Mouse (Mus musculus) liver, embryonic 15.5 days (tissue): ENCODE measurements at regions not wholly inside any gene's neighbourhood (a gene's known extent, or its start where the extent isn't known, plus 50 kb on each side); places are given as distances from the start of the nearest gene placed in this dataset.

Experiments used
- ATAC-seq: fragments of 200-750 bp; cut with Nextera tagmentation; 2 replicates; pipeline ENCODE4 v1.8.0; 2017; ENCODE audit warnings: moderate number of reproducible peaks, mild to moderate bottlenecking, moderate library complexity; ENCODE audit not compliant: insufficient read depth
- H3K27ac ChIP-seq: fragments of 300-500 bp; sonication (generic); replicated peaks from 2 replicates; pipeline ENCODE4 v1.5.1; 2015; ENCODE audit warnings: mild to moderate bottlenecking, inconsistent platforms
- H3K27me3 ChIP-seq: fragments of 300-500 bp; sonication (generic); 2 replicates; pipeline ENCODE4 v1.6.1; 2015; ENCODE audit warnings: mild to moderate bottlenecking, inconsistent platforms
- H3K36me3 ChIP-seq: fragments of 300-500 bp; sonication (generic); replicated peaks from 2 replicates; pipeline ENCODE4 v1.6.1; 2015; ENCODE audit warnings: moderate library complexity, mild to moderate bottlenecking, inconsistent platforms
- H3K4me1 ChIP-seq: fragments of 300-500 bp; sonication (generic); replicated peaks from 2 replicates; pipeline ENCODE4 v1.6.1; 2015; ENCODE audit warnings: inconsistent platforms
- H3K4me2 ChIP-seq: fragments of 300-500 bp; sonication (generic); 2 replicates; pipeline ENCODE4 v1.6.1; 2015; ENCODE audit warnings: moderate library complexity, mild to moderate bottlenecking, inconsistent platforms
- H3K4me3 ChIP-seq: fragments of 300-500 bp; sonication (generic); replicated peaks from 2 replicates; pipeline ENCODE4 v1.5.1; 2015; ENCODE audit warnings: mild to moderate bottlenecking, inconsistent platforms
- H3K9ac ChIP-seq: fragments of 300-500 bp; sonication (generic); 2 replicates; pipeline ENCODE4 v1.6.1; 2015; ENCODE audit warnings: moderate library complexity, mild to moderate bottlenecking, inconsistent platforms
- H3K9me3 ChIP-seq: fragments of 300-500 bp; sonication (generic); replicated peaks from 2 replicates; pipeline ENCODE4 v1.6.1; 2016; ENCODE audit warnings: inconsistent platforms
- WGBS: fragments of 180-500 bp; shearing (Covaris S2); methylation state at CpG from one replicate; pipeline ENCODE4 v1.1.7; 2015; ENCODE audit warnings: mixed read lengths; ENCODE audit not compliant: insufficient replicate concordance; 5-methylcytosine and 5-hydroxymethylcytosine counted together

DNA sequence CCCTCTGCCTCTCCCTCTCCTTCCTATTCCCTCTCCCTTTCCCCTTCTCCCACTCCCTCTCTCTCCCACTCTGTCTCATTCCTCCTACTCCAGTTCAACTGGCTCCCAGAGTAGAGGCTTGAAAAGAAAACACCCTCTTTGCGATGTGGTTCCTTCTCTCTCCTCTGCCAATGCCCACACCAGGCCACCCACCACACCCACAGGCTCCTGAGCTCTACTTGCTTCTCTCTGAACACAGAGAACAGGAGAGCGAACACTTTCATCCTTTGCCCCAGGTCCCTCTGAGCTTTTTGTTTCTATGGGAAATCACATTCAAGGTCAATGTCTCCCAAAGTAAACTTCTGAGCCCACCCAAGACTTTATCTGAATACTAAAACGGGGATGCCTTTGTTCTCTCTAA lies 155.8 kb downstream of the Insig2 start:
- H3K9ac ChIP-seq = no peak overlapping the region
- H3K4me3 ChIP-seq = no peak overlapping the region
- WGBS = 10% methylated on average over 3 of the region's 3 CpGs
- peaks cover 53% of the 10 kb centered on the region for H3K27me3 ChIP-seq
- H3K4me1 ChIP-seq = no peaks in the 10 kb centered on the region
- no peak for ATAC-seq
- no peaks in the 10 kb centered on the region for H3K36me3 ChIP-seq
- no peak overlapping the region for H3K4me2 ChIP-seq
- no peaks in the 10 kb centered on the region for H3K9me3 ChIP-seq
- no peak overlapping the region for H3K27ac ChIP-seq

DNA sequence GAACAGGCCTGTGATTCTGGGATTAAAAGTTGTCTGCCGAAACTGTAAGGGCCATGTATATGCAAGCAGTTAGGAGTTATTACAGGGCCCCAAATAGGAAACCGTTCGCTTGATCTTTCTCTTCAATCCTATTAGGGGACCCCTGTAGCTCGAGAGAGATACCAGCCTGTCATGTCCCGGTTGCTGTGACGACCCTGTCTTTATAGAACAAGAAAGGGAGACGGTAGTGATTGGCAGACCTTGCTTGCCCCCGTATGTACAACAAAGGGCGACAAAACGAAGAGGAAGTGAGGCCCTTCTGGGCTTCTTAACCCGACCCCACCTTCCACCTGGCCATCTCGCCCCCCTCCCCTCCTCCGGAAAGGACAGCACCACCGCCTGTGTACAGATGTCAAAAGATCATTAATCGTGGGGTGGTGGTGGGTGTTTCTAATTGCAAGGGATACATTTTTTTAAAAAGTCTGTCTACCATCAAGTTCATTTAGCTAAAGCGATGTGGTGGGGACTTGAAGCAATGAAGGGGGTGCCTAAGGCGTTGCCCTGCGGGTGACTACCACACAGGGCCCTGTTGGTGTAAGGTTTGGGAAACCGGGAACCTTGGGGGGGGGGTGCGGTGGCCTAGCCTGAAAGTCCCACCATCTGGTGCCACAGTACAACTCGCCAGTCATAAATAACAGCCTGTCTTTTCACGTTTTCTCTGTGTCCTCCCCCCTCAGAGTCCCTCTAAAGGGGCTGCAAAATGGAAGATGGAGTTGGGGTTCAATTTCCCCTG lies 155.1 kb downstream of the Insig2 start:
- Histone ChIP-seq H3K27me3 (peaks cover 59% of the 10 kb centered on the region), H3K4me2 (no peak overlapping the region), H3K4me1 (no peaks in the 10 kb centered on the region), H3K4me3 (no peak overlapping the region), H3K9ac (no peak overlapping the region), H3K36me3 (no peaks in the 10 kb centered on the region), H3K27ac (no peak overlapping the region), H3K9me3 (no peaks in the 10 kb centered on the region)
- 3% methylated on average over 22 of the region's 22 CpGs for WGBS
- ATAC-seq = no peak

DNA sequence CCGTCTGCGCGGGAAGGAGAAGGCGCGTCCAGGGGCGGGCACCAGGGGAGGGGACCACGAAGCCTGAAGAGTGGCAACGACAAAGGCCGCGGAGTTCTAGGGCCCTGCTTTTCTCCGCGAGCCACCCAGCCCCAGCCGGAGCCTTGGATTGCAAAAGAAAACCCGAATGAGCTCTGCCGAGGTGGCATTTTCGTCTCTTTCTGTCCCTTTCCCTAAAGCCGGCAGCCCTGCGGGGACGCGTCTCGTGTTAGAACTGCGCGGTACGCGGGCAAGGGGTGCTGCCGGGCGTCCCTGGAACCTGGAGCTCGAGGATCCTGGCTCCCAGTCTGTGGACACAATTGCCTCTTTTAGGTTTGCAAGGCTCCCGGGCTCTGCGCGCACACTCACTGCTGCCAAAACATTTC lies 154.5 kb downstream of the Insig2 start:
- H3K36me3 ChIP-seq = no peaks in the 10 kb centered on the region
- H3K4me2 ChIP-seq = no peak overlapping the region
- no peak for ATAC-seq
- no peak overlapping the region for H3K4me3 ChIP-seq
- H3K27ac ChIP-seq = no peak overlapping the region
- 2% methylated on average over 31 of the region's 31 CpGs for WGBS
- no peaks in the 10 kb centered on the region for H3K4me1 ChIP-seq
- H3K9ac ChIP-seq = no peak overlapping the region
- H3K9me3 ChIP-seq = no peaks in the 10 kb centered on the region
- H3K27me3 ChIP-seq = peaks cover 59% of the 10 kb centered on the region

DNA sequence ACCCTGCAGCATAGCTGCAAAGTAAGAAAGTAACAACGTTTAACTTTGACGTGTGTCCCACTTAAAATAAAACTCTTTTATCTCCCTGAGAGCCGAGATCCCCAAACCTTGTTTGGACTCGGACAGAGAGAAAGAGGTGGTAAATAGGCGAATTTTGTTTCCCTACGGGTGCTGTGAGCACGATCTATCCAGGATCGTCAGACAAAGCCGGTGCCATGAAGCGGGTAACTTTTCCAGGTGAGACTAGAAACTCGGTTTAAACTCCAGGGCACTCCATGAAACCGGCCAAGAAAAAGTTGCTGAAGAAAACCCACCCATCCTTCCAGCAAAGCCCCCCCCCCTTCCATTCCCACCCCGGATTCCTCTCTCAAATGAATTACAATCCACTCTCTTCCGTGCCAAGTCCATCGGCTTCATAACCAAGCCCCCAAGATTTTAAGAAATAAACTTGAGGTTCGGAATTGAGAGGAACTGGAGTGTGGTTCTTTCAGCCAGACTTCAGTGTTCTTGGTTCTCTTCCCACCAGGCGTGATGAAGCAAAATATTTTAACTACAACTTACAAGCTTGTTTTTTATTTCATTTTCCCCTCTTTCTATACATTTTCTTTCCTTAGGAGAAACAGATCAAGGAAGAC lies 153.7 kb downstream of the Insig2 start:
- no peak overlapping the region for H3K9ac ChIP-seq
- no peaks in the 10 kb centered on the region for H3K9me3 ChIP-seq
- H3K4me1 ChIP-seq = no peaks in the 10 kb centered on the region
- H3K27me3 ChIP-seq = peaks cover 59% of the 10 kb centered on the region
- WGBS = 2% methylated on average over 17 of the region's 17 CpGs
- no peak for ATAC-seq
- H3K4me2 ChIP-seq = no peak overlapping the region
- H3K4me3 ChIP-seq = no peak overlapping the region
- H3K27ac ChIP-seq = no peak overlapping the region
- H3K36me3 ChIP-seq = no peaks in the 10 kb centered on the region

DNA sequence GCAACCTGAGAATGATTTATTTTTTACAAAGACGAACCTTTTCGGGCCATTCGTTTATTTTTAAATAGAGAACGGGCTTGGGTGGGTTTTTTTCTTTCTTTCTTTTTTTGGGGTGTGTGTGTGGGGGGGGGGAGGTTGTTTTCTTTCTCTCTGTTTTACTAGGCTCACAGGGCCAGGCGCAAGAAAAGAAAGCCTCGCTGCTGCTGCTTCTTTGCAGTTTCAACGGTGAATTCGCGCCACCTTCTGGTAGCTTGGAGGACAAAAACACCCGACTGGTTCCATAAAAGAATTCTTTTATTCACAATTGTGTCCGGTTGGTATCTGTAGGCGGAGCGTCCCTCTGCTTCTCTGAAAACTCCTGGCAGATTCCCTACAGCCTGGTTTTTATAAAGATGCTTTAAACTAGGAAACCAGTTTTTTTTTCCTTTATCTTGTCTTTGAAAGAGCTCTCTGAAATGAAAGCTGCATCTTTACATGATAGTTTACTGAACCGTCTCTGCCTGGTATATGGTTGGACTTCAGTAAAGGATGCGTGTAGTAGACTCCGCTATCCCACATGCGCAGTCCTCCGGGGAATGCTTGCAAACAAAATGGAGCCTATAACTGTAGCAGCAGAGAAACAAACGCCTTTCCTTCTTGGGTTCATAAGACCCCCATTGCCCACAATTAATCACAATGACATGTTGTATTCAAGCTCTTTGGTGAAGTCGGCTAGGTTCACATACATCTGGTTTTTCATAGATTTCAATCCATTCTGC lies 151.9 kb downstream of the Insig2 start:
- H3K36me3 ChIP-seq = no peaks in the 10 kb centered on the region
- H3K4me3 ChIP-seq = no peak overlapping the region
- 15% methylated on average over 20 of the region's 20 CpGs for WGBS
- H3K27ac ChIP-seq = no peak overlapping the region
- no peaks in the 10 kb centered on the region for H3K9me3 ChIP-seq
- H3K4me2 ChIP-seq = no peak overlapping the region
- H3K27me3 ChIP-seq = peaks cover 56% of the 10 kb centered on the region
- H3K4me1 ChIP-seq = no peaks in the 10 kb centered on the region
- H3K9ac ChIP-seq = no peak overlapping the region
- ATAC-seq = no peak

DNA sequence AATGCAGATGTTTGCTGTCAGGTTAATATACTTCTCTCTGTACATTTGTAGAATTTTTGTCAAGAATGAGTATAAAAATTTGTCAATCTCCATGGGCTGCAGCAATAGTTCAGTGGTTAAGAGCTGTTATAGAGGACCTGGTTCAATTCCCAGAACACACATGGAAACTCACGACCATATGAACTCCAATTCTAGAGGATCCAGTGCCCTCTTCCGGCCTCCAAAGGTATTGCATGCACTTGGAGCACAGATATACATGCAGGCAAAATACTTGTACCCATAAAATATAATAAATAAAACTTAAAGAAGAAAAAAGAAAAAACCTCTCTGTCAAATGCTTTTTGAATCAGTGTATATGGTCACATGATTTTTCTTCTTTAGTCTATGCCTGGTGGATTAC lies 143.5 kb downstream of the Insig2 start:
- no peaks in the 10 kb centered on the region for H3K27me3 ChIP-seq
- WGBS = 28% methylated on average over 2 of the region's 2 CpGs
- no peak overlapping the region for H3K9ac ChIP-seq

DNA sequence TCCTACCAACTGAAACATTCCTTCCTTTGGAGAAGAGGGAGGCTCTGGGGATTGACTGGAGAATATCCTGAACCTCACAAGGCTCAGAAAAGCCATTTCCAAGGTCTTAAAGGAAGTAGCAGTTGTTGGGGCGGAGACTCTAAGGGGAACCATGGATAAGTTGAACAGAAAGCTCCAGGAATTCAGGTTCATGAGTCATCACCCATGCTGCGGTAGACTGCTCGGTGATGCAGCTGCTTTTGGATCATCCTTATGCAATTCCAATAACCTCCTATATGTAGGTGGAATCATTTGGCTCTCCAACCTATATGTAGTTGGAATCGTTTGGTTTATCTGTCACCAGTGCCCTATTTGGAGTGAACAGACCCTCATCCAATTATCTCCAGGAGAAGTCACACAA lies 137.6 kb downstream of the Insig2 start:
- ATAC-seq = no peak
- 61% methylated on average over 4 of the region's 4 CpGs for WGBS

More for the DNA sequence above, 143.5 kb downstream of the Insig2 start:
- no peaks in the 10 kb centered on the region for H3K4me1 ChIP-seq
- H3K4me3 ChIP-seq = no peak overlapping the region
- no peaks in the 10 kb centered on the region for H3K36me3 ChIP-seq
- no peaks in the 10 kb centered on the region for H3K9me3 ChIP-seq
- no peak for ATAC-seq
- H3K4me2 ChIP-seq = no peak overlapping the region
- no peak overlapping the region for H3K27ac ChIP-seq

DNA sequence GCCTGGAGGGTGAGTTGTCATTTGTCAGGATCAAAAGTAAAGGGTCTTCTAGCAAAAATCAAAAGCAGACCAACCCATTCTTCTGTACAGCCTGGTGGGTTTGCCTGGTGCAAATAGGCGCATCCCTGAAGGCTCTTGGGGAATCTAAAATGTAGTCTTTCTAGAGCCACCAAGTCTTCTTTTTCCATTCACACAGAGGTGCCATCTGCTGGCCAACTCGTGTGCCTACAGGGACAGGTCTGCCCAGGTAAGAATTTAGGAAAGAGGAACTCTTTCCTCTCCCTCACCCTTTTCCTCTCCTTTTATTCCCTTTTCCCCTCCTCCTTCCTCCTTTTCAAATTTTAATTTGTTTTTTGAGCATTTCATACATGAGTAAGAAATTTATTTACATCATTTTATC lies 116.5 kb downstream of the Insig2 start:
- Histone ChIP-seq H3K27ac (no peak overlapping the region), H3K4me1 (no peaks in the 10 kb centered on the region), H3K9ac (no peak overlapping the region), H3K9me3 (no peaks in the 10 kb centered on the region), H3K4me2 (no peak overlapping the region), H3K36me3 (no peaks in the 10 kb centered on the region), H3K27me3 (no peaks in the 10 kb centered on the region), H3K4me3 (no peak overlapping the region)
- ATAC-seq = no peak
- 9% methylated on average over 2 of the region's 2 CpGs for WGBS

More for the DNA sequence above, 137.6 kb downstream of the Insig2 start:
- H3K9ac ChIP-seq = no peak overlapping the region
- no peaks in the 10 kb centered on the region for H3K9me3 ChIP-seq
- no peak overlapping the region for H3K4me2 ChIP-seq
- H3K27me3 ChIP-seq = no peaks in the 10 kb centered on the region
- H3K4me1 ChIP-seq = no peaks in the 10 kb centered on the region
- H3K4me3 ChIP-seq = no peak overlapping the region
- no peak overlapping the region for H3K27ac ChIP-seq
- no peaks in the 10 kb centered on the region for H3K36me3 ChIP-seq

DNA sequence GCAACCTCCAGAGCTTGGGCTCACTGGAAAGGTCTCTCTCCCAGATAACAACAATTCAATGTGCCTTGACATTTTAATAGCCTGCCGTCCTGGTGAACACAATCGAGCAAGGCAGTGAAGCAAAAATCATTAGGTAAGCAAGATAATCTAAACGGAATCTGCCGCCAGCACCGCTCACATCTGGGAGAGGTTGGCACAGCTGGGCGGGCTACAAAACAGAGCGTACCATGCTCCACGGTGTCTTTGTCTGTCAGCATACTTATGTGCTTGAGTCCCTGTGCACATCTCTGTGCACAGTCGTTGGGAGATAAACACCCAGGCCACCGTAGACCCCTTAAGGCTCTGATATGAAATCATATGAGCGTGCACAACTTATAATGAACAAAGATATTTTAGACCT lies 108.1 kb downstream of the Insig2 start:
- 73% methylated on average over 11 of the region's 11 CpGs for WGBS
- no peak for ATAC-seq
- Histone ChIP-seq H3K36me3 (no peaks in the 10 kb centered on the region), H3K27me3 (no peaks in the 10 kb centered on the region), H3K9me3 (no peaks in the 10 kb centered on the region), H3K9ac (no peak overlapping the region), H3K27ac (no peak overlapping the region), H3K4me2 (no peak overlapping the region), H3K4me3 (no peak overlapping the region), H3K4me1 (no peaks in the 10 kb centered on the region)

DNA sequence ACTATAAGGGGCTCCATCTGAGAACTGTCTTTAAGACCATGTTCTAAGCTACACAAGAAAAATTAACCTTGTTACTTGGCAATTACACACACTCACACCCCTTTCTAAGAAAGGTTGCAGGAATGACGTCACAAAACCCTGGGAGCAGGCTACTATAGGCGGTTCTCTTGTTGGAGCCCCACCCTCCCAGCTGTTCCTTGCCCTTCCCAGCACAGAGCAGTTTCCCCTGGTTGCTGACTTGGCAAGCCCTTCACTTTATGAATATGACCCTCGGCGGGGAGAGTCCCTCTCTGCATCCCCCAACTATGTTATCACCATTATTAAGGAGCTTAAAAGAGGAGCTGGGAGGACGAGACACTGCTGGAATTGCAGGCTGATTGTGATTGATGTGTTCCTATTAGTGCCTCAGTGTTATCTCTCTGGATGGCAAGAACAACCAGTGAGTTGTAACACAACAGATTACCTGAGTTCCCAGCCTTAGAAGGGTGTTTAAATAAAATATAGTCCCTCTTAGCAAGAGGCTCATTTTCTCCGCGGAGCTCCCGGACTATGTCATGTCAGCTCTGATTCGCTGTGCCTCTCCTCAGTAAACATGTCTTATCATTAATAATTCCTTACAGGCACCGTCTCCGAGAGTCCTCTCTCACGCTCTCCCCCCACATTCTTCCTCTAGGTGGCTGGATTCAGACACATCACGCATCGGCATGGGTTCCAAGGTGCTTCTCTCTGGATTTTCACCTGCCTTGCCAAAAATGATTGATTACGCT lies 105.7 kb downstream of the Insig2 start:
- Histone ChIP-seq H3K4me3 (no peak overlapping the region), H3K9me3 (no peaks in the 10 kb centered on the region), H3K4me1 (no peaks in the 10 kb centered on the region), H3K36me3 (no peaks in the 10 kb centered on the region), H3K27ac (no peak overlapping the region), H3K4me2 (no peak overlapping the region), H3K27me3 (no peaks in the 10 kb centered on the region), H3K9ac (no peak overlapping the region)
- no peak for ATAC-seq
- WGBS = 41% methylated on average over 15 of the region's 15 CpGs

DNA sequence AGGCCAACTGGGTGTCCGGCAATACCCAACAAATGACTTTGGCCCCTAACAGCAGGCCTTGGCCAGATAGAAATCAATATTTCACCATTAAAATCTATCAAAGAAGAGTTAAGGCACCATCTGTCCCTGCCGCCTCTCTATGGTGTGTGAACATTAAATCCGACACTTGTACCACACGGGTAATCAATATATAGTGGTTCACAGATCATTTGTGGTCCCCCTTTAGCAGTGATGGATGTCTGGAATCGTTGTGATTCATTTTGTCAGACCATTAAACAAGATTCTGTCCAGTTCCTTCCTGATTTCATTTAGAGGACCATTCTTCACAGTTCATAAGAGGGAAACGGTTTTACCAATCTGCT lies 105.2 kb downstream of the Insig2 start:
- Histone ChIP-seq H3K4me2 (no peak overlapping the region), H3K4me1 (no peaks in the 10 kb centered on the region), H3K36me3 (no peaks in the 10 kb centered on the region), H3K9ac (no peak overlapping the region), H3K27me3 (no peaks in the 10 kb centered on the region), H3K27ac (no peak overlapping the region), H3K4me3 (no peak overlapping the region), H3K9me3 (no peaks in the 10 kb centered on the region)
- ATAC-seq = no peak
- 62% methylated on average over 6 of the region's 6 CpGs for WGBS
